Mouse (Mus musculus): ENCODE measurements around the gene Rac2.

DNA sequence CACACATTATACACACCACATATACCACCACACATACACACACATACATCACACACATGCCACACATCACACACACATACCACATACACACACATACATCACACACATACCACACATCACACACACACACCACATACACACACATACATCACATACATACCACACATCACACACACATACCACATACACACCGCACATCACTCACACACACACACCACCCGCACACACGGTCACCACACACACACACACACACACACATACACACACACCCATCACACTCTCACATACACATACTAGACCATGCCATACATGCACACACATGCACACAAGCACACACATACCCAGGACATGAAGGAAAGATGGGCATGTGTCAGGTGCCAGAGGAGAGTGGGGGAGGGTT lies 9.2 kb downstream of the Rac2 start:
- TF ChIP-seq POLR2A (IDR thresholded peaks at IDR 0.05; ENCODE audit: insufficient read depth, low read depth, low read length) (no peak), CTCF (IDR thresholded peaks at IDR 0.05; ENCODE audit: insufficient read depth, low read depth, low read length) (no peak)
